Mouse (Mus musculus): ENCODE results near the gene Med18.

- TF ChIP-seq POLR2A (IDR thresholded peaks at IDR 0.05; ENCODE audit: low read depth, low read length) (no peak), CTCF (IDR thresholded peaks at IDR 0.05; ENCODE audit: extremely low read depth, insufficient read depth, insufficient read length, insufficient replicate concordance) (no peak)
Measured at GRCm38 (mm10) chr4:132484231-132484630, 20.5 kb upstream of the Med18 start.
